Mouse (Mus musculus): ENCODE data around the gene Cilp2. TPM values are rescaled to one million over a fixed set of nuclear protein-coding genes. Genes with fewer than 3 reads are reported as not detected.

The Cilp2 gene
- total and polyA plus RNA-seq, 2 experiments, result 0.05 TPM; not detected in 1

DNA sequence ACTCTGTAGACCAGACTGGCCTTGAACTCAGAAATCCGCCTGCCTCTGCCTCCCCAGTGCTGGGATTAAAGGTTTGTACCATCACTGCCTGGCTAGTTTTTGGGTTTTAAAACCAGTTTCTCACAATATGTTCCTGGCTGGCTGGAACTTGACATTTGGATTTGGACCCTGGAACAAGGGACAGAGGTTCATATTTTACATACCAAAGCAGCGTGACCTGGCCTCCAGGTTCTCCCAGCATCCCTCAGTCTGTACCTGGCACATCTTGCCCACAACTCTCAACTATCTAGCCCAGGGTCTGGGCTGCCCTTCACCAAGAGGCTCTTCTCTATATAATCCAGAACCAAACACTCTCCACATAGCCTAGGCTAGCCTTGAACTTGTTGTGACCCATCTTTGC, 12.4 kb upstream of the Cilp2 start:
- Histone ChIP-seq H3K9ac (ENCODE audit: low read depth, low read length) (no peak overlapping the region), H3K79me2 (ENCODE audit: control insufficient read depth, insufficient read depth, low read length) (peaks cover 20% of the 10 kb centered on the region), H3K27me3 (ENCODE audit: control insufficient read depth, insufficient read depth, low read length) (no peaks in the 10 kb centered on the region), H3K36me3 (ENCODE audit: control insufficient read depth, insufficient read depth, low read length) (no peaks in the 10 kb centered on the region), H3K4me1 (ENCODE audit: control insufficient read depth, insufficient read depth, low read length) (peaks cover 29% of the 10 kb centered on the region), H3K27ac (replicated peaks; ENCODE audit: insufficient read depth, low read depth, low read length) (no peak overlapping the region), H3K4me3 (ENCODE audit: insufficient read depth, low read depth, low read length) (no peak overlapping the region)
- DNase-seq (ENCODE audit: extremely low read depth, low read depth, low spot score), result peak; percentile 70
- WGBS, result 40% methylated on average over 2 of the region's 2 CpGs
- TF ChIP-seq POLR2A (IDR thresholded peaks at IDR 0.05; ENCODE audit: extremely low read depth, insufficient read depth, low read length) (no peak), CTCF (IDR thresholded peaks at IDR 0.05; ENCODE audit: low read depth, low read length) (no peak)

DNA sequence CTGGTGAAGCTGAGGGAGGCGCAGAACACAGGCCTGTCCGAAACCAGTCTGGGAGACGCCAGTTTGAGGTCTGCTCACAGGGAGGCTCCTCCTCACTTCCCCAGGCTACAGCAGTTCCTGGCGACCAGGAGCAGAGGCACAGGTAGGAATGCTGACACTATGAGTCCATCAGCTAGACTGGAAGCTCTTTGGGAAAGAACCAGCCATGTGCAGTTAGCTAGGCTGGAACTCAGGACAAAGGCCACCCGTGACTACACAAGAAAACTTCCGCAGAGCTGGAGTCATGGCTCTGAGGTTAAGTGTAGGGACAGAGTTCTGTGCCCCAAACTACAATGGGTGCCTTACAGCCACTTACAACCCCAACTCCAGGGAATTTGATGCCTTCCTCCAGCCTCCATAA, 10.4 kb upstream of the Cilp2 start:
- Histone ChIP-seq H3K79me2 (ENCODE audit: control insufficient read depth, insufficient read depth, low read length) (peaks cover 20% of the 10 kb centered on the region), H3K36me3 (ENCODE audit: control insufficient read depth, insufficient read depth, low read length) (no peaks in the 10 kb centered on the region; the same call in 1 of the 2 replicates), H3K4me3 (ENCODE audit: insufficient read depth, low read depth, low read length) (no peak overlapping the region), H3K27me3 (ENCODE audit: control insufficient read depth, insufficient read depth, low read length) (no peaks in the 10 kb centered on the region), H3K4me1 (ENCODE audit: control insufficient read depth, insufficient read depth, low read length) (peaks cover 29% of the 10 kb centered on the region), H3K9ac (ENCODE audit: low read depth, low read length) (no peak overlapping the region), H3K27ac (replicated peaks; ENCODE audit: insufficient read depth, low read depth, low read length) (0 out of 2 replicates have a peak overlapping the region, but pooled peaks have one; percentile 3)
- 57% methylated on average over 6 of the region's 6 CpGs for WGBS
- TF ChIP-seq POLR2A (IDR thresholded peaks at IDR 0.05; ENCODE audit: extremely low read depth, insufficient read depth, low read length) (no peak), CTCF (IDR thresholded peaks at IDR 0.05; ENCODE audit: low read depth, low read length) (no peak)
- DNase-seq (ENCODE audit: extremely low read depth, low read depth, low spot score), result peak; percentile 49

DNA sequence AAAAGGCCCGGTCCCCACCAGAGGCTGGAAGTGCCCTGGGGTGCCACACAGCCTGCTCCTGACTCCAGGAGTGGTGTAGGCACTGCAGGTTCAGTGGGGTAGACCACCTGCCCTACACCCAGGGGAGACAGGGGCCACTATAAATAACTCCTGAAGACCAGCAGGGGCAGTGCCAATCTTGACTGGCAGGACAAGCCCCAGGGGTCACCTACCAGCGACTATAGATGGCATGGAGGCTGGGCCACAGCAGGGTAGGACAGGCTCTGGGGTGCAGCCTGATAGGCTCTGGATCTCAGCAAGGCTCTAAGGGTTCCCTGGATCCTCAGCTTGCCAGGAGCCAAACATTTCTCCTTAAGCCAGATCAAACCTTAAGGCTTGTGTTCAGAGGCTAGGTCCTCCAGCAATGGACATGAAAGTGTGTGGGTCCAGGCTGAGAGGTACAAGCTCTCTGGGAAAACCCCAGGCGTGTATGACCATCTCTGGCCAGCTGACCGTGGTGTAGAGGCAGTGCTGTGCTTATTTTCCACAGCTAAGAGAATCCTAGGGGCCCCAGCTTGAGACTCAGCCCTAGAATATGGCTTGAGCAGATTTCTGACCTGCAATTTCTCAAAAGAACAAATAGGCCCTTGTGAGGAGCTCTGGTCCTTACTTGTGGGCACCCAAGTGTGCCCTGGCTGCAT, 8.4 kb upstream of the Cilp2 start:
- WGBS, result 71% methylated on average over 4 of the region's 4 CpGs
- H3K4me3 ChIP-seq (ENCODE audit: insufficient read depth, low read depth, low read length), result no peak overlapping the region
- no peak for DNase-seq (ENCODE audit: extremely low read depth, low read depth, low spot score)
- H3K27ac ChIP-seq (replicated peaks; ENCODE audit: insufficient read depth, low read depth, low read length), result no peak overlapping the region
- H3K36me3 ChIP-seq (ENCODE audit: control insufficient read depth, insufficient read depth, low read length), result no peaks in the 10 kb centered on the region; the same call in 1 of the 2 replicates
- H3K27me3 ChIP-seq (ENCODE audit: control insufficient read depth, insufficient read depth, low read length), result no peaks in the 10 kb centered on the region
- H3K4me1 ChIP-seq (ENCODE audit: control insufficient read depth, insufficient read depth, low read length), result peaks cover 23% of the 10 kb centered on the region
- H3K9ac ChIP-seq (ENCODE audit: low read depth, low read length), result no peak overlapping the region
- H3K79me2 ChIP-seq (ENCODE audit: control insufficient read depth, insufficient read depth, low read length), result peaks cover 20% of the 10 kb centered on the region
- TF ChIP-seq CTCF (IDR thresholded peaks at IDR 0.05; ENCODE audit: low read depth, low read length) (no peak), POLR2A (IDR thresholded peaks at IDR 0.05; ENCODE audit: extremely low read depth, insufficient read depth, low read length) (no peak)

DNA sequence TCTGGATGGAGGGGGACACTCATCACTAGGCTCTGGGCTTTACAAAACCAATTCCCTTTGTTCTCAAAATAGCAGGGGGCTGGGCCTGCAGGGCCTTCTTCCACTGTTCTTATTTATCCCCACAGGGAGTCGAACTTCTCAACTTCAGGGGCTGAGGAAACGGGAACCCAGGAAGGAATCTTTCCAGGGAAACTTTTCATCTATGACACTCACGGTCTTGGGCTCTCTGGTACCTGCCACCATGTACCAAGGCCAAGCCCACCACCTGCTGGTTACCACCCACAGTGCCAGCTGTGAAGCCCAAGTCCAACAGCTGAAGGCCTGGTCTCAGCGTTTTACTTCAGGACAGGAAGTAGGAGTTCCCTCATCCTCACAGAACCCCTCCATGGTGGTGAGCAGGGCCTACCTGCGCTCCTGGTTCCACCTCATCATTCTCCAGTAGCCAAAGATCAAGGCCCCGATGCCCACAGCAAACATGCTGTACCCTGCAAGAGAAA, 7.4 kb upstream of the Cilp2 start:
- H3K27ac ChIP-seq (replicated peaks; ENCODE audit: insufficient read depth, low read depth, low read length), result no peak overlapping the region
- 83% methylated on average over 6 of the region's 6 CpGs for WGBS
- peaks cover 14% of the 10 kb centered on the region; the same call in 1 of the 2 replicates for H3K79me2 ChIP-seq (ENCODE audit: control insufficient read depth, insufficient read depth, low read length)
- H3K27me3 ChIP-seq (ENCODE audit: control insufficient read depth, insufficient read depth, low read length), result no peaks in the 10 kb centered on the region
- DNase-seq (ENCODE audit: extremely low read depth, low read depth, low spot score), result no peak
- no peak overlapping the region for H3K4me3 ChIP-seq (ENCODE audit: insufficient read depth, low read depth, low read length)
- H3K4me1 ChIP-seq (ENCODE audit: control insufficient read depth, insufficient read depth, low read length), result peaks cover 20% of the 10 kb centered on the region
- H3K9ac ChIP-seq (ENCODE audit: low read depth, low read length), result no peak overlapping the region
- TF ChIP-seq CTCF (IDR thresholded peaks at IDR 0.05; ENCODE audit: low read depth, low read length) (no peak), POLR2A (IDR thresholded peaks at IDR 0.05; ENCODE audit: extremely low read depth, insufficient read depth, low read length) (no peak)
- H3K36me3 ChIP-seq (ENCODE audit: control insufficient read depth, insufficient read depth, low read length), result no peaks in the 10 kb centered on the region; the same call in 1 of the 2 replicates

DNA sequence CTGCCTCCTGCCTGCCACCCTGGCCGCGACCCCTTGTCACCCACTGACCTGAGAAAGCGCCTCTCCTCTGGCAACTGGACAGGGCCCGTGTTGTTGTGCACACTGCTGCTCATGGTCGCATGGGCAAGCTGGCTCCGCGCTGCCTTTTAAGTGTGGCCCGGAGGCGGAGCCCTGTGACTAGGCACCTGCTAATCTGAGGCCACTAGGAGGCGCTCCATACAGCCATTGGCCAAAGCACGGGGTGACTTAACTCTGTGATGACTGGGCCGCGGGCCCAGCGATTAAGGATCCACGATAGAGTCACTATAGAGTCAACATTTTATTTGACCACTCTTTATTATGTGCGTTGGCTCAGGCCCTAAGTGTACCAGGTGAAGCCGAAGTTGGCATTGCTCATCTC, 6.4 kb upstream of the Cilp2 start:
- Histone ChIP-seq H3K9ac (ENCODE audit: low read depth, low read length) (no peak overlapping the region), H3K27ac (replicated peaks; ENCODE audit: insufficient read depth, low read depth, low read length) (no peak overlapping the region), H3K4me1 (ENCODE audit: control insufficient read depth, insufficient read depth, low read length) (peaks cover 19% of the 10 kb centered on the region), H3K79me2 (ENCODE audit: control insufficient read depth, insufficient read depth, low read length) (peaks cover 14% of the 10 kb centered on the region; the same call in 1 of the 2 replicates), H3K36me3 (ENCODE audit: control insufficient read depth, insufficient read depth, low read length) (no peaks in the 10 kb centered on the region; the same call in 1 of the 2 replicates), H3K4me3 (ENCODE audit: insufficient read depth, low read depth, low read length) (no peak overlapping the region), H3K27me3 (ENCODE audit: control insufficient read depth, insufficient read depth, low read length) (peaks cover 7% of the 10 kb centered on the region)
- TF ChIP-seq CTCF (IDR thresholded peaks at IDR 0.05; ENCODE audit: low read depth, low read length), result peak; percentile 61
- no peak for TF ChIP-seq POLR2A (IDR thresholded peaks at IDR 0.05; ENCODE audit: extremely low read depth, insufficient read depth, low read length)
- WGBS, result 62% methylated on average over 17 of the region's 17 CpGs
- no peak for DNase-seq (ENCODE audit: extremely low read depth, low read depth, low spot score)

DNA sequence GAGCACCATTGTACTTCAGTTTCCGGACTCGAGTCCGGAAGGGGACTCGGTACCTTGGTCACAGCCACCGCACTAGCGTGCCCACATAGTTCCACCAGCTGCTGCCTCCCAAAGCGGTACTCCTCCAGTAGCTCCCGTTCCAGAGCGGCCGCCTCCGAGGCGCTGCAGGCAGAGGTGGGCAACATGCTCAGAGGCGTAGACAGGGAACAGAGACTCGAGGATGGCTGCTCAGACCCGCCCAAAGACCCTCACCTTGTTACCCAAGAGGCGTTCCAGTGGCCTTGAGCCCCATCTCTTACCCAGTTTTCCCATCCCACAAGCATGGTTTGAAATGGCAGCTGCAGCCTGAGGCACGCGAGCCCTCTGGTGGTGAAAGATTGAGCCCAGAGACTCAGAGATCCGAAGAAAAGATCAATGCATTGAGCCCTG, 3.3 kb upstream of the Cilp2 start:
- Histone ChIP-seq H3K27me3 (ENCODE audit: control insufficient read depth, insufficient read depth, low read length) (peaks cover 25% of the 10 kb centered on the region), H3K4me3 (ENCODE audit: insufficient read depth, low read depth, low read length) (no peak overlapping the region), H3K27ac (replicated peaks; ENCODE audit: insufficient read depth, low read depth, low read length) (no peak overlapping the region), H3K79me2 (ENCODE audit: control insufficient read depth, insufficient read depth, low read length) (0 out of 2 replicates have a peak, but pooled peaks cover 2% of the 10 kb centered on the region), H3K4me1 (ENCODE audit: control insufficient read depth, insufficient read depth, low read length) (peaks cover 7% of the 10 kb centered on the region), H3K9ac (ENCODE audit: low read depth, low read length) (no peak overlapping the region), H3K36me3 (ENCODE audit: control insufficient read depth, insufficient read depth, low read length) (no peaks in the 10 kb centered on the region; the same call in 1 of the 2 replicates)
- 58% methylated on average over 19 of the region's 19 CpGs for WGBS
- DNase-seq (ENCODE audit: extremely low read depth, low read depth, low spot score), result no peak
- TF ChIP-seq POLR2A (IDR thresholded peaks at IDR 0.05; ENCODE audit: extremely low read depth, insufficient read depth, low read length), result no peak
- peak; percentile 69 for TF ChIP-seq CTCF (IDR thresholded peaks at IDR 0.05; ENCODE audit: low read depth, low read length)

Measured in liver, adult 2 months (tissue).